Mouse (Mus musculus) gastrocnemius, postnatal 36 days (tissue): ENCODE measurements around the gene Gm281. TPM values are rescaled to one million over a fixed set of nuclear protein-coding genes. Genes with fewer than 3 reads are reported as not detected.

Source experiments
- DNase-seq, 2 experiments: peaks; one replicate each; pipeline ENCODE4 v3.0.0; 2022
- intact Hi-C: fragments of 180-260 bp; cut with DNase I; formaldehyde crosslinking; loops from one replicate; pipeline ENCODE4 v1.15.1; 2025
- microRNA-seq, 2 experiments: library from miRNA; unstranded; fragments of <30 nt; microRNA quantifications; one replicate each; pipeline ENCODE4 v1.2.0; 2021
- total RNA-seq, 2 experiments: library from RNA; stranded (reverse); gene quantifications; 2 replicates each; pipeline ENCODE4 v1.2.3; 2021

Gene Gm281
- total RNA-seq, 2 experiments from 2014 or later, result not detected

DNA sequence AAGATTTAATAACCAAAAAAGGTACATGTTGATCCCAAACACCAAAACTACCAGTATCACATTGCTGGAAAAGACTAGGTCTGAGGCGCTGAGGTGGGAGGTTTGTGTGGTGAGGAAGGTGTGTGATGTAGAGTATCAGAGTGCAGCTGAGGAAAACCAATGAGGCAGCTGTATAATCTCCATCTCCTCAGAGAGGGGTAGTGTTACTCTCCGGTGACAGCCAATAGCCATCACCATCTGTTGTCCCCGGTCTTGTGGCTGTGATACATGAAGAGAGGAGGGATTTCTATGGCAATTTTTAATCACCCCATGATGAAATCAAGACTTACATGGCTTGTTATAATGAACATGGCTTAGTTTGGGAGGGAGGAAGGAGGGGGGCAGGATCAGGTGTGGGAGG, 20.5 kb downstream of the Gm281 start:
- intact Hi-C loops, result no loop called here
- DNase-seq, result no peak

DNA sequence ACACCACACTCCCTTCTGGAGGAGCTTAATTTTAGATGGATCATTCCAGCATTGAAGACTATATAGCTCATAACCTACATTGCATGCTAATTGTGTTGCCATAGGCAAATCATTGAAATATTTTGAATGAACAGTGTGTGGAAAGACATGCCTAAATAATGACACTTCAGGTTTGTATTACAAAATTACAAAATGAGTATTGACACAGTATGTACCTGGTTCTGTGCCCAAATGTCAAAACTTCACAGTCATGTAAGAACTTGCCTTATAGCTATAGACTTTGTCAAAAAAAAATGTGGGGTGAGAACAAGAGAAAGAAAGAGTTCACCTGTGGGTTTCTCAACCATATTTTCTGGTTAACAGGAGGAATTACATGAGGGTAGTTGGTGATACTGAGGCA, 52.9 kb downstream of the Gm281 start:
- no peak for DNase-seq
- intact Hi-C loops, result no loop called here

DNA sequence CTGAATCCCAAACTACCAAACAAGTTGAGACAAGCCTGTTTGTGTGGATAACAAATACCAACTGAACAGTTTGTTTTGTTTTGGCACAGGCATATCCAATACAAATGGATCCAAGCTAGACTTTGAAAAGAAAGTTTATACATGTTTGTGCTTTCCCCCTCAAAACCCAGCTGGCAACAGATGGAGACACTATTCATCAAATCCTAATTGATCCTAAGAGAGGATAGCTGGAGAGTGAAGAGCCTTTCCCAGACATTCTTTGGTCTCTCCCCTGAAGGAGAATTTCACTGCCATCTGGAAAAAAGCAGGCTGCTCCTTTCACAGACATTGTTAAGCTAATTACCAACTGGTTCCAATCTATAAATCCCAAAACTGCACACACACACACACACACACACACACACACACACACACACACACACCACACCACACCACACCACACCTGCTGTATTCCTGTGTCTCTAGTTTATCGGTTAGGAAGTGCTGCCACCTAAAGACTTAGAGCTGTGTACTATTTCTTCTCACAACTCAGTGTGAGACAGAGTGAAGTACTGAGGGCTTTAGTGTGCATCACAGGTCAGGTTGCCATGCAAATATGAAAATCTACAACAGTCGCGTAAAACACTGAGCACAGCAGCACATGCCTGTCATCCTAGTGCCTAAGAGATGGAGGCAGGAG, 101.3 kb downstream of the Gm281 start:
- DNase-seq, result no peak
- intact Hi-C loops, result no loop called here

DNA sequence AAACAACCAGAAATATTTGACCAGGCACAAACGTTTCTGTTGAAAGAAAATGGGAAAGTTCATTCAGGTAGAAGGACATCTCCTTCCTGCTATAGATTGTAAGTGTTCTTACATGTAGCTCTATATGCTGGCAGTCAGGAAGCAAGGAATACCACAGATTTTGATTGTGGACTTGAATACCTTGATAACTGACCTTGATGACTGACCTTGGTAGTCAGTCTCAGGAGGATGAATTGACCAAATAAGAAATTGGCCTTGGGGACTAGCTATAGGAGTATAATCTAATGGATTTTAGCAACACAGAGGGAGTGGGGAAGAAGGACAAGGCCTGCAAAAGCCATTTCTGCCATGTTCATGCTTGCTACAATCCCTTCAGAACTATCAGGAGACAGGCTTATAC, 123.8 kb downstream of the Gm281 start:
- no peak for DNase-seq
- intact Hi-C loops, result no loop called here

DNA sequence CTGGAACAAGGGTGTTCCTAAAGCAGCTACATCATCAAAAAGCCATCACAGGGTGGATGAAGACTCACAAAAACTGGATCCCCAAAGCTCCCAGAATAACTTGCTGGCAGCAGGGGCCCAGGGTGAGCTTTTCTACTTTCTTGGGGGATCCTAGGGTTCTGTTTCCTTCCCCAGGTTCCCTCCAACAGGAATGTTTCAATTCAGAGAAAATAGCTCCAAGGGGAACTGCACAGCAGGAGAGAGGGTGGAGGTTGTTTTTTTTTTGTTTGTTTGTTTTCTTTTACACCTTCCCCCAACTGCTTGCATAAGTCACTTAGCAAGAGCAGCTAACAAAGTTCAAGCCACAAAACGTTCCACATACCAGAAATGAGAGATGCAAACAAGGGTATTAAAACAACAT, 124.3 kb downstream of the Gm281 start:
- no peak for DNase-seq
- intact Hi-C loops, result no loop called here

DNA sequence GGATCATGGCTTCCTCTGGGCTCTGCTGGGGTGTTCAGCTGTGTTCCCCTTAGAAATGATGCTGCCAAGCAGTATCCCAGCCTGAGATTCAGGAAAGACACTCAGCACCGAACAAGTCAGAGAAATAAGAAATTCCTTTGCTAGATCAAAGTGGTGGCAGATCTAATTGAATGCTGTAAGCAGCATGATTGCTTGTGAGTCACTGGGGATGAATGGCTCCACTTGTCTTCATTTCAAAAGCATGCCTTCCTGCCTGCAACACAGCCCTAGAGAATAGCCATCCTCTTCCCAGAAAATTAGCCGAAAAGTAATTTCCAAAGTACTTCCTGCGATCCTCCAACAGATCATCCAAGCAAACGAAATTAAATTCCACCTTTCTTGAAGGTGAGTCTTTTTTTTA, 131.3 kb downstream of the Gm281 start:
- DNase-seq, result no peak
- intact Hi-C loops, result no loop called here

DNA sequence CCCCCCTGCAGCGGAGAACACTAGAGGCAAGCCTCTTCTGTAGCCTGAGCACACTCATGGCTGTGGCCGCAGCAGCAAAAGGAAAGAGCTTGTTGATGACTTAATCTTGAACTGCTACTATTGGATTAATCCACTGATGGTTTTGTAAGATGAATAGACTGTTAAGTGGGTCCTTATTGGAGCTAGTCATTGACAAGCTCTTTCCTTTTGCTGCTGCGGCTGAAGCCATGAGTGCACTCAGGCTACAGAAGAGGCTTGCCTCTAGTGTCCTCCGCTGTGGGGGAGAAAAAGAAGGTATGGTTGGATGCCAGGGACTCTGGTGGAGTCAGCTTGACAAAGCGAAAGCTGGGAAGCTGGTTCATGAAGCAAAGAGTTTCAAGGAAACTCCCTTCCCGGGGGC, 135.9 kb downstream of the Gm281 start:
- DNase-seq, result no peak
- intact Hi-C loops, result no loop called here

DNA sequence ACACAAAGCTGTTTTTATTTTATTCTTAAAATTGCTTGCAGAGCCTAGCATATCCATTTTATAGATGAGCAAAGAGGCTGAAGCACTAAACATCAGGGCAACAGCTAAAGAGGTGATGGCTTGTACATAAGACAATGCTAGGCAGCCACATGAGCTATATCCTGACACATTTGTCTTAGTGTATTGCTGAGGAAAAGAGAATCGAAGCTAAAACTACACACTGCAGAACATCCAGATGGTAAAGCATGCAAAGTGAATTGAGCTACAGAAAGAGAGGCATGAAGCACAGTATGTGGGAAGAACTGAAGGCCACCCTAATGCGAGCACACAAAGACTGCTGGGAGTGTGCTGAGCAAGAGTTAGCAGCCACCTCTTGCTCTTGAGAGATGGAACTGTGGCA, 143.1 kb downstream of the Gm281 start:
- DNase-seq, result no peak
- intact Hi-C loops, result no loop called here

DNA sequence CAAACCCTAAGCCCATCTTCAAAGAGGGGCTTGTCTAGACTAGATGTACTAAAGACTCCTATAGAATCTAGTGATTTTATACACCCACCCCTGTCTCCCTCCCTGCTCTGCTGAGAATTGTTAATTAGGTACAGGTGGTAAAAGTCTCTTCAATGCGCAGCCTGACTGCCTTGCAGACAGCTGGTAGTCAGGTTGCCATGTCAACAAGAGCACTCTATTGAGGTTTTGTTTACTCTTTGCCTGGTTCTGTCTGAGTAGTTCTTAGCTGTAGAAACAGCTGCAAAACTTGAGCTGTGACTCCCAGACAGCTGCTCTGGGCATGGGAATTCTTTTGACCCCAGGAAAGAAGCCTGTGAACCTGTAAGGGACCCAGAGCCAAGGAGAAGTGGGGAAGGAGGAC, 143.6 kb downstream of the Gm281 start:
- no peak for DNase-seq
- intact Hi-C loops, result no loop called here

Small RNA genes within 50 kb of the gene (microRNA-seq; reads per million reads assigned to microRNA genes)
- gene Gm27506, result 0 reads per million in 2 experiments

Other genes starting within 250 kb of the Gm281 start
- gene Sntn, start 243.6 kb downstream of the Gm281 start, total RNA-seq, result not detected
- 10 to 100 TPM; 13.3 to 16.0 TPM for gene Atxn7, start 47.0 kb upstream of the Gm281 start, total RNA-seq
- 100 to 1,000 TPM; 110 to 140 TPM for gene Thoc7, start 47.4 kb upstream of the Gm281 start, total RNA-seq
- gene Psmd6, start 206.5 kb upstream of the Gm281 start, total RNA-seq, result 100 to 1,000 TPM; 136 to 144 TPM